Mouse (Mus musculus) spleen, adult 12 weeks (tissue): Measurements from ENCODE around the gene Igf2bp3.

Experiments
- DNase-seq: peaks from one replicate; pipeline ENCODE4 v3.0.0; 2022; ENCODE audit warnings: low spot score

Igf2bp3 gene

GRCm38 (mm10) chr6:49218275-49218802, 3.6 kb upstream of the Igf2bp3 start:
- no peak for DNase-seq

DNA sequence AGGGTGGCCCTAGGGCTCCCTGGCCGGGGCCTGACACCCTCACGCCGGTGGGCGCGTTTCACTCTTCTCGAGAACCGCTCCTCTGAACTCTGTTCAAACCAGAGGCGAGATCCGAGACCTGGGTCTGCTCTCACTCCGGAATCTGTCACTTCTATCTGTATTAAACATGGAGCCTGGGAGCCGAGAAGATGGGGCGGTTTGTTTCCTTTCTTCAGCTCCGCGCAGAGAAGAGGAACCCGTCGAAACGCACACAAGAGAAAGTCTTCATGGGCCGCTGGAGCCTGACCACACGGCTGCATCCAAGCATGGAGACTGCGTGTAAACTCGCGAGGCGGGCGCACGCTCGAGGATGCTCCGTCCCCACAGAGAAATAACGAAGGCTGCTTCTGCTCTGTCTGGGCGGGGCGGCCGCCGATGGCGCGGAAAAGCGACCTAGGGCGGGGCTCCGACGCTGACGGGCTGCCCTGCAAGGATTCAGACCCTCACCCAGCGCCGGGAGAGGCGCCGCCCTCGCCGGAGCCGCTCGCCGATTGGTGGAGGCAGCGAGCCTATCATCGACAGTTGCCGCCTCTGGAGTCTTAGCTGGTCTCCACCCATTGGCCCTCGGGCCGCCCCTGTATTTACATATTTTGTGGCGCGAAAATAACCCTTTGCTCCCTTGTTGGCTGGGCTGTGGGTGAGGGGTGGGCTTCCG, 3.0 kb upstream of the Igf2bp3 start:
- peak; percentile 65 for DNase-seq

DNA sequence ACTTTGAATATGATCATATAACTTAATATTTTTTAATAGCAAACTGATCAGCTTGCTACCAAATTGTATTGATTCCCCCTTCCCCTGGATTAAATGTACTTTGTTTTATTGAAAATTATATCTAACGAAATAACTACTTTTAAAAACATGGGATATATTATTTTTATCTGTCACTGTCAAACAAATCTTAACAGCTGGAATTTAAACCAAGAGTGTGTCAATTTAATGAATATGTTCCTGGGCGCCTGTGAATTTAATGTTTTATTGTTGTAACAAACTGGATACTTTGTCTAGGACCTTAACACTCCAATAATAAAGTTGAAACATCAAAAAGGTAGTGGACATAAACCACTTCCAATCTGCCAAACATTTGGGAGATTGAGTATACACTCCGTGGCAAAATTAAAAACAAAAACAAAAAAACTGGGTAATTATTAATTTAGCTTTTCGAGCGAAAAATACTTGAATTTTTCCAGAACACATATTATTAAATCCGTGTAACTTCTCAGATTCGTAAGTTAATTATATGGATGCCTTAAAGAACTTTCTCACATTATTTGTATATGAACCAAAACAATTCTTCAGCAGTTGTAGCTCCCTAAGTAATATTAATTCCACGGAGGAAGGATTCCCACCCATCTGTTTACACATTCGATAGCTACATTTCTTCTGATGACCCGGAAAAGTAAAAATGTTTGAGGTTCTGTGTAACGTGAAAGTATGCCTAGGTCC, 2.2 kb upstream of the Igf2bp3 start:
- DNase-seq: no peak

DNA sequence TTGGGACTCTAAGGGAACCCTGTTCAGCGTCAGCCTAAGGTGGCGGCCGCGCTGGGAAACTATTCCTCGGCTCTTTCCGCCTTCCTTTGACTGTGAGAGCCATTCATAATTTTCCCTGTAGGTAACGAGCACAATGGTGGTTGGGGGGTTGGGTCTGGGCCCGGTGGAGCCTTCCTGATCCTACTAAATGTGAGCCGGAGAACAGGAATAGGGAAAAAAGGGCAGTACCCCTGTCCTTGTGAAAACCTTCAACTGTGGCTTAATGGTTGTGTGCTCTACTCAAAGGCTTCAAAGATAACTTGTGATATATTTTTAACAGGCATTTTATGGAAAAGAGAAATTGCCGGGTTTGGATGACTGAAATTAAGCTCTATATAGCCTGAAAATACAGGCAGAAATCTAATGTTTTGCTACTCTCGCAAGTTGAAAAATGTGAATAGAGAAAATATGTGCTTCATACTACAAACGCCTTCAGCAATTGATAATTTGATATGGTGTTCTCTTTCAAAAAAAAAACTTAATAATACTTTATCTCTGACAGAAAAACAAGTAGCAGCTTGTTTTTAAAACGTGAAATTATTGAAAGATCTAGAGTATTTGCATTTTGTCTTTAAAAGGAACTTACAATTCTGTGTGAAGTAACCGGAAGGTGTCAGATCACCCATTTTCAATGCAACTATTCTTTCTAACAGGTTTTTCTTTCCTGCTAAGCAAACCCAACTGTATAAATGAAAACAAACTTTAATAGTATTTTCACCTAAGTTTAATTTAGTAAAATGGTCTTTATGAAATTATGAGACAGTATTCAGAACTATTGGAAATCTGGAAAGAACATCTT, 1.2 kb upstream of the Igf2bp3 start:
- DNase-seq: no peak

- no peak for DNase-seq
These were observed 450 bp downstream of the Igf2bp3 start for GRCm38 (mm10) chr6:49214086-49214927.

- no peak for DNase-seq
These were observed 1.1 kb downstream of the Igf2bp3 start for GRCm38 (mm10) chr6:49213581-49214085.

DNA sequence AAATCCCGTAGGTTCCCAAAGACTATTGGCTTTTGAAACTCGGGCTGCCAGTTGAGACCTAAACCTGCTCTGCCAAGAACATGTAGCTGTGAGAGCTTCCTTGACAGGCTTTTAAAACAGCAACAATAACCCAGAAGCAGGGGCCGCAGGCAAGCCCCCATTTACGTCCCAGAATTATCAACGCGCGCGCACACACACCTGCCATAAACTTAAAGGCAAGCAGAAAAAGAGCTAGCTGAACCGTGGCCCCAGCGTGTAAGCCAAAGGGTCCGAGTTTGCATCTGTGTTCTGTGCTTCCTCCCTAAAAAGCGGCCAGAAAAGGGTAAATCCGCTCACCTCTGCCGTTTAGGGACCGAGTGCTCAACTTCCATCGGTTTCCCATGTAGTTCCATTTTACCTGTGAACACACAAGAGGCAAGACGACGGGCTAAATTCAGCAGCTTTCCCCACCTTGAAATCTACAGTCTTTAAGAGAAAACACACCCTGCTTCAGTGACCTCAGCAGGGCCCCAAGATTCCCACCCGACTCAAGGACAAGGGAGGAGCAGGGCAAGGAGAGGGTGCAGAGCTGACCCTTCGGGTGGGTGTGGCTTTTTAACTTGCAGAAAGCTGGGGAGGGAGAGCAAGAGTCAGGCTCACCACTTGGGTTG, 1.7 kb downstream of the Igf2bp3 start:
- no peak for DNase-seq

GRCm38 (mm10) chr6:49212141-49212540, 2.6 kb downstream of the Igf2bp3 start:
- DNase-seq: no peak

- no peak for DNase-seq
These were observed 3.2 kb downstream of the Igf2bp3 start for GRCm38 (mm10) chr6:49211596-49211995.

- no peak for DNase-seq
These were observed 4.6 kb downstream of the Igf2bp3 start for GRCm38 (mm10) chr6:49209881-49210854.

GRCm38 (mm10) chr6:49208935-49209334, 5.8 kb downstream of the Igf2bp3 start:
- no peak for DNase-seq

GRCm38 (mm10) chr6:49208297-49208930, 6.3 kb downstream of the Igf2bp3 start:
- no peak for DNase-seq

DNA sequence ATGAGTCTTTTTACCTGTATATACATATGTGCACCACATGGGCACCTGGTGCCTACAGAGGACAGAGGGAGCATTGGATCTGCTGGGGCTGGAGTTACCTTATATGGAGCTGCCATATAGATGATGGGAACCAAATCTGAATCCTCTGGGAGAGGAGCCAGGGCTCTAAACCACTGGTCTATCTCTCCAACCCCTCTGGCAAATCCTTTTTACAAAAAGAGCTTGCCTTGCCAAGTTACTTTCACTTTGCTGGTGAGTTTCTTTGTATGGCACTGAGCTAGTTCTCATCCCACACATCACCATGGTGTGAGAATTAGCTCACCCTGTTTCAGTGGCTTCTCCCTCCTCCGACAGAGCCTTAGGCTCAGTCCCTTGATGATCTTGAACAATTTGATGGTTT, 8.3 kb downstream of the Igf2bp3 start:
- DNase-seq: no peak

GRCm38 (mm10) chr6:49195188-49195587, 19.6 kb downstream of the Igf2bp3 start:
- DNase-seq: no peak

- no peak for DNase-seq
These were observed 20.2 kb downstream of the Igf2bp3 start for GRCm38 (mm10) chr6:49194536-49194935.

GRCm38 (mm10) chr6:49189363-49189762, 25.4 kb downstream of the Igf2bp3 start:
- no peak for DNase-seq

DNA sequence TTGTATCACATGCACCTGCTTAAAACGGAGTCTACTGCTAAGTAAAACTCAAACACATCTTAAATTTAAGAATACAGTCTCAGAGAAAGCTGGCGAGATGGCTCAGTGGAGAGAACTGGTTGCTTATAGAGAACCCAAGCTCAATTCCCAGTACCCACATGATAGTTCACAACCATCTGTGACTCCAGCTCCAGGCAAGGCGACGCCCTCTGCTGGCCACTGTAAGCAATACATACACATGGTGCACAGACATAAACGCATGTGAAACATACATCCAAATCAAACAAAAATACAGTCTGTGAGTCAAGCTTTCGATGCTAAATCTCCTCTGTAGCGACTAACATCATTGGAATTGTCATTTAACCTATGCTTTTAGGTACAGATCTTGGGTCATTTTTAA, 27.5 kb downstream of the Igf2bp3 start:
- DNase-seq: no peak

DNA sequence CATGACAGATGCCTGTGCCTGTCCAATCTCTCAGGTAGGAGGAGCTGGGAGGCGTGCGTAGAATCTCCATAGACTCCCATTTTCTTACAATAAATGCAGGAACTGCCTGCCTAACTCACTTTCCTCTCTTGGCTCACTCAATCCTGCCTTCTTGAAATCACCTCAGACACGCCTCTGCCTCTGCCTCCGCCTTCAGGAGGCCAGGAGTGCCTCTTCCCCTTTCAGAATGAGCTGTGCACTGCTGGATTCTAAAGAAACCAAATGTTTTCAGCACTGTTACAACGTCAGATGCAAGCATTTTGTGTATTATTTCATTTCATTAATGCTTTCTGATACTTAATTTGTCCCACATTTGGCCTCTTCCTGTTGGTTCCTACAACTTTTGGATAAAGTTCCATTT, 38.7 kb downstream of the Igf2bp3 start:
- DNase-seq: no peak

- DNase-seq: no peak
These were observed 40.1 kb downstream of the Igf2bp3 start for GRCm38 (mm10) chr6:49174616-49175015.
